Mouse (Mus musculus): ENCODE results near the gene Pcdh7.

DNA sequence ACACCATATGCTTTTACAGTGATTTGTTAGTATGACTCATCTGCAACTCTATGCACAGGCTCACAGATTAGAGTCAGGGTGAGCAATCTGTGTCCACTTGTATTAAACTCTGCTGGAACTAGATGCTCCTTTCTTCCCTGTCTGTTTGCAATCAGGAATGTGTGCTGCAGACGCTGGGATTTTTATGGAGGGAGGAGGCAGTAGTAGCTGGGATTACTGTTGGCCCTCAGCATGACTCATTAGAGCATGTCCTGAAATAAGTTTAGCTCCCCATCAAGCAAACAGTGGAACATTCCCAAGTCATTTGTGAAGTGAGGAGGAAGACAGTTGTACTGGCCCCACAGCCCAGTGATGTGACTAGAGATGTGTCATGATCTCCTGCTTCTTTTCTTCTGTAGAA lies 38.0 kb downstream of the Pcdh7 start:
- TF ChIP-seq CTCF (IDR thresholded peaks at IDR 0.05; ENCODE audit: low read depth, low read length) (no peak), GATA1 (IDR thresholded peaks at IDR 0.05; ENCODE audit: borderline replicate concordance, low read length) (no peak)
